Mouse (Mus musculus): ENCODE data around the gene Usp32.

Usp32 gene

GRCm38 (mm10) chr11:84948114-84948513 is 191.8 kb downstream of the Usp32 start:
- DNase-seq (ENCODE audit: low spot score) = no peak

DNA sequence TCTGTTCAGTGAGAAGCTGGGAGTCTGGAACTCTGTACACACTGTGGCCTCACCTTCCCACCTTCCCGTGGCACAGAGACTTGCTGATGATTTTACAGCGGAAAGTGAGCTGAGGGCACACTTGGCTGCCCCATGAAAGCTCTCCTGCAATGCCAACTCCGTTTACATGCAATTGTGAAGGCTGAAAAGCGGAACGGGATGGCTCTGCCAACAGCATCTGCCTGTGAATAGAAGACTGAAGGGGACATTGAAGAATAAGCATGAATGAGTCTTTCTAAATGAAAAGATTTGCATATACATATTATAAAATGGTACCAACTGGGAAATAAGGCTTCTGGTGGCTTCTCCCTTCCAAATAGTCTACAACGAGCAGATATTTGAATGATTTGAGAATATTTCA is 192.8 kb downstream of the Usp32 start:
- no peak for DNase-seq (ENCODE audit: low spot score)

GRCm38 (mm10) chr11:84945841-84946240 is 194.1 kb downstream of the Usp32 start:
- no peak for DNase-seq (ENCODE audit: low spot score)

DNA sequence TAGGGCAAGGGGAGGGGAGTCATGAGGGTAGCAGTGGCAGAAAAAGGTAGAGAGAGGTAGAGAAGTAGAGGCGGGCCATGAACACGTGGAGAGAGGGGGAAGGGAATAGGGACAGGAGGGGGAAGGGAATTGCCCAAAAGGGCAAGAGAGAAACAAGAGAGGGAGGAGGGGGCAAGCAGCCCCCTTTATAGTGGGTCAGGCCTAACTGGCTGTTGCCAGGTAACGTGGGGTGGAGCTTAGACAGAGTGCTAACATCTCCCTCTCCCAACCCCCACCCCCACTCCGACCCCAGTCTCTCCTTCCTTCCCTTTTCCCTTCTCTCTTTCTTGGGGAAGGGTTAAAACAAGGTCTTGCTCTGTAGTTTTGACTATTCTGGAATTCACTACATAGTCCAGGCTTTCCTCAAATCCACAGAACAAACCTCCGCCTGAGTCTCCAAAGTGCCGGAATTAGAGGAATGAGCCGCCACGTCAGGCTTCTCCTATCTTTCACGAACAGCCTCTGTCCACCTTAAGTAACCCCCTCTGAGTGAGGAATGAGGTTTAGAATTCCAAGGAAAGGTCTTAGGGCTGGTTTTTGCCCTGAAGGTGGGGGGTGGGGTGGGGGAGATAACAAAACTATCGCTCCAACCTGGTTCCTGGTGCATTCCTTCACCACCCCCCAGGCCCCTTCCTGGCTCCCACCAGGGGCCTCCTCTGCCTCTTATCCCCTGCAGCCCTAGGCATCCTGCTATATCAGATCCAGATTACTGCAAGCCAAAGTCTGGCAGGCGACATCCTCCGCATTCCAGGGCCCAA is 195.1 kb downstream of the Usp32 start:
- DNase-seq (ENCODE audit: low spot score) = no peak

DNA sequence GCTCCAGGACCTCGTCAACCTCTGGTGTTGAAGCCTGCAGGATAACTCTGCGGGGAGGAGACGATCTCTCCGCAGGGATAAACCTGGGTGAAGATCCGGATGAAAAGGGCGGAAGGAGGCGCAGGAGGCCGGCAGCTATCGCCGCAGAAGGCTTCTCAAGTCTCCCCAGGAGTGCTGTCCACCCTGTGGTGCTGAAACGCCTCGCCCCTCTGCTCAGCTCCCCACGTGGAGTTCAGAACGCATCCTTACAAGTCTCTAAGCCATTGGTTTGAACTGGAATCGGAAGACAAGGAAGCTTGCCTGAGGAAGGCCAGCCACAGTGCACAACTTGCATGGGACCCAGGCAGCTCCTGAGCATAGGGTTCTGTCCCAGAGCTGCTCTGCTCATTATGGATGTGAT is 196.0 kb downstream of the Usp32 start:
- DNase-seq (ENCODE audit: low spot score) = peak; percentile 72

- no peak for DNase-seq (ENCODE audit: low spot score)
These were observed 199.8 kb downstream of the Usp32 start for GRCm38 (mm10) chr11:84940140-84940539.

DNA sequence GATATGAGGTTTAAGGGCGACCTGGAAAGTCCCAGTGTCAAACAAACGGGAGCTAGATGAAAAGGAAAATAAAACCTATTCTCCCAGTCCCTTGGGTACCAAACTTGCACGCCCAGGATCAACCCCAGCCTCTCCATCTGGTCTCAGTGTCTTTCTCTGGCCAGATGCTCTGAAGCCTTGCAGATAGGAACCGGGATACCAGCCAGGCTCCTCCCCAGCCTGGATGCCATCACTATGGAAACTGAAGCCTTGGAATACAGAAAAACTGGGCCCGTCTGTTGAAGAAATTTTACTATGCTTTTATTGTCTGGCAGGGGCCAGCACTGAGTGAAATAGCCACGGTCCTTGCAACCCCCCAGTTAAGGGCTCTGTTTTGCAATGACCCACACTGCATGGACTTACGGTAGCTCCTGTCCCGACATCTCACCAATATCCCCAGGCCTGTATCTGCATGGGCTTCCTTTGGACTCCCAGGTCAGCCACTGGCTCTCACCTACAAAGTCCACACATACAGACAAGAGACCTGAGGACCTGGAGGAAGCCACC is 200.4 kb downstream of the Usp32 start:
- no peak for DNase-seq (ENCODE audit: low spot score)
